Mouse (Mus musculus): Measurements from ENCODE around the gene Zc3h4.
"Not testable (repeated sequence)": the region's sequence is repeated elsewhere in the genome, so short reads cannot be mapped to it uniquely, and the experiment has no call there.

Gene Zc3h4

GRCm38 (mm10) chr7:16400689-16401611 lies at the start of gene Zc3h4:
Gene Zc3h4, plus strand, starts transcription at chr7:16400910.
- DNase-seq (ENCODE audit: extremely low read depth, low read depth): peak; percentile 62

- DNase-seq (ENCODE audit: extremely low read depth, low read depth): no peak
Observed at GRCm38 (mm10) chr7:16355854-16356594, 44.7 kb upstream of the Zc3h4 start.

DNA sequence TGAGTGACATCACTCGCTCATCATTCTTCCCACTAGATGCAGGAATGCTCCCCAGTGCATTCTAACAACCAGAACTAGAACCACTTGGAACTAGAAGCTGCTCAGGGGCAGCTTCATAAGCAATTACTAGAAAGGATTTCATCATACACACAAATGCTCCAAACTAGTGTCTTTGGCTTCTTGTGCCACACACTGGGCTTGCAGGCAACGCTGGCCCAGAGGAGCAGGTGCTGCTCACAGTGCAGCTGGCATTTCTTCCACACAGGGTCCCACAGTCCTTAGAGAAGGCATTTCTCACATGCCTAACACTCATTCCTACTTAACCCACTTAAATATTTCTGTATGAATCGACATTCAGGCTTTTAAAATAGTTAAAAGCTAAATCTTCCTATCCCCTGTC lies 43.1 kb upstream of the Zc3h4 start:
- no peak for DNase-seq (ENCODE audit: extremely low read depth, low read depth)

DNA sequence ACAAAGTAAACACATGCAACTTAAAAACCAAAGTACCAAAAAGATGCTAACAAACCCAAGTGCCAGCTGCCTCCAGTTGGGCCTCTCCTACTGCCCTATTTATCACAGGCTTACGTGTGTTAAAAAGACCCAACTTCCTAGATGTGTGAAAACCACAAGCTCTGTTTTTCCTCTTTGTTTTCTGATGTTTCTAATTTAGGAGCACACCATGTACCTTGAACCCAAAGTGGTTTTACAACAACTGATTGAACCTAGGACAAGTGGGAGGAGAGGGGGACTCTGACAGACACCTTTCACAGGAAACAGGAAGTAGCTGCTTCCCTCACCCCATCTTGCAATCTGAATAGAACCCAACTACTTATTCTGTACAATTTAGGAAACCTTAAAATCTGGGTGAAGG lies 36.4 kb upstream of the Zc3h4 start:
- DNase-seq (ENCODE audit: extremely low read depth, low read depth): no peak

DNA sequence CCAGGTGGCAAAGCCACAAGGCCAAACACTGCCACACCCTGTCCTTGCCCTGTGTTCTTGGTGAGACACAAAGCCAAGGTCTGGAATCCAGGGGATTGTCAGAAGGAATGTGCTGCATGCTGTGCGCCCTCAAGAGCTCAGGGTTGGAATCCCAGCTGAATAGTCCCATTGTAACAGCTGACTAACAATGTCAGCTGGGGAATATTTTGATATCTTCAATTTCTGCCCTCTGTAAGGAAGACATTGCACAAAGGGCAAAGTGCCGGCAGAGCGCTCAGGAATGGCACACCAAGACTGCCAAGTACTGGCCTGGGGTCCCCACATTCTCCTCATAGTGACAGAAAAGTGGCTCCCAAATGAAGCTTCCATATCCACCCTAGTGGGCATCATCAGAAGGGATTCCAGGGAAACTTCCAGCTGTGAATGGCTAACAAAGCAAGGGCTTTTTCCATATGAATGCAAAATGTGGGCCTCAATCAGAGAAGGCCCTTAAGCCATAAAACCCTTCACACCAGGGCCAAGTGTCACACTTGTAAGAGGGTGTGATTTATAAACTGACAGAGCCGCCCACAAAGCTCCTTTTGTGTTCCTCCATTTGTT lies 35.7 kb upstream of the Zc3h4 start:
- no peak for DNase-seq (ENCODE audit: extremely low read depth, low read depth)

GRCm38 (mm10) chr7:16366133-16366646 lies 34.5 kb upstream of the Zc3h4 start:
- peak; percentile 35 for DNase-seq (ENCODE audit: extremely low read depth, low read depth)

DNA sequence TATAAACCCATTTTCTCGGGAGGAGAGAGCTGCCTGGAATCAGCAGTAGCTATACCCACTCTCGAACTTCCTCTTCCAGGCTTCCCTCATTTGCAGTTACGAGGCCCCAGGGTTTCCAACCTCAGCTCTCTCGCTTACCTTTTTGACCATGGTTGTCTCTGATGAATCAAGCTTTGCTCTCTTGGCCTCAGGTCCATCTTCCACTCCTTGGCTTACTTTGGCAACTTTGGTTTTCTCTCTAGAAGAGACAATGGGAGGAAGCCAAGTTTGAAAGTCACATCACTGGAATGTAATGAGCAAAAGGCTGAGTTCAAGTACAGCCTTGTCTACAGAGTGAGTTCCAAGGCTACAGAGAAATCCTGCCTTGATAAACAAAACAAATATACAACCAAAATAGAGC lies 34.0 kb upstream of the Zc3h4 start:
- DNase-seq (ENCODE audit: extremely low read depth, low read depth): no peak

DNA sequence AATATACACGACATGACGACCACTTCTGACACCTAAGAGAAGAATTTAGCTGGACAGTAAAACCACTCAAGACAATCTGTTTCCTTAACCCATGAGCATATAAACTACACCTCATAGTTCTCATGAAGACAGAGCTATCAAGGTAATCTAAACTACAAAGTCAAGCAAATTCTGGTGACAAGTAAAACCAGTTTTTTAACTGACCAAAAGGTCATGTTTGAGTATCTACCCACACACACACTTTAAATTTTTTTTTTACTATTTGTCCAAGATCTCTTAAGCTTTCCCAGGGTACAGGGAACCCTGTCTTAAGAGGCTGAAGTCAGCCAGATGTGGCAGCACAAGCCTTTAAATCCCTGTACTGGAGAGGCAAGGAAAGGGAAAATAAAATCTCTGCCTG lies 31.9 kb upstream of the Zc3h4 start:
- DNase-seq (ENCODE audit: extremely low read depth, low read depth): no peak

DNA sequence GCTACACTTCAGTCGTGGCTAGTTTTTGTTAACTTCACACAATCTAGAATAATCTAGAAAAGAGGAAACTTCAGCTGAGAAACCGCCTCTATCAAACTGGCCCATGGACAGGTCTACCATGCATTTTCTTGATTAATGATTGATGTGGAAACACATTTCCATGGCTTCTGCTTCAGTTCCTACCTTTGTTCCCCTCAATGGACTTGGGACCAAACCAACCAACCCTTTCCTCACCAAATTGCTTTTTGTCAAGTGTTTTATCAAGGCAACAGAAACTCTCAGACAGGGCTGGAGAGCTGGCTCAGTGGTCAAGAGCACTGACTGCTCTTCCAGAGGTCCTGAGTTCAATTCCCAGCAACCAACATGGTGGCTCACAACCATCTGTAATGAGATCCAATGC lies 30.1 kb upstream of the Zc3h4 start:
- DNase-seq (ENCODE audit: extremely low read depth, low read depth): no peak

- DNase-seq (ENCODE audit: extremely low read depth, low read depth): no peak
Observed at GRCm38 (mm10) chr7:16373719-16374118, 27.0 kb upstream of the Zc3h4 start.

DNA sequence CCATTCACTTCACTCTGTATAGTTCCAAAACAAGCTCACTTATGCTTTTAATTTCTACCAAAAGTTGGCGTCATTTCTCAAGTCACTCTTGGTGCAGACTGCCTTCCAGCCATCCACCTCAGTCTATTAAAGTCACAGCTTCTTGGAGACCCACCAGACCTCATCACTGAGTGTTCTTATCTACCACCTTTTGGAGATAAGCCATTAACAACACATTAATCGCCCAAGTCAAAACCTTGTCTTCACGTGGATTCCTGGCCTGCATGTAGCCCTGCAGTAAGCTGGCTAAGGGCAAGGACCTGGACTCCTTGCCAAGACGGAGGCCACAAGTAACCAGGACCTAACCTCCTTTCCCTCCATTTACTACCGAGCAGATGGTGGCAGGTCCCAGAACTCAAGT lies 25.7 kb upstream of the Zc3h4 start:
- no peak for DNase-seq (ENCODE audit: extremely low read depth, low read depth)

GRCm38 (mm10) chr7:16376505-16376904 lies 24.2 kb upstream of the Zc3h4 start:
- DNase-seq (ENCODE audit: extremely low read depth, low read depth): peak; percentile 28

DNA sequence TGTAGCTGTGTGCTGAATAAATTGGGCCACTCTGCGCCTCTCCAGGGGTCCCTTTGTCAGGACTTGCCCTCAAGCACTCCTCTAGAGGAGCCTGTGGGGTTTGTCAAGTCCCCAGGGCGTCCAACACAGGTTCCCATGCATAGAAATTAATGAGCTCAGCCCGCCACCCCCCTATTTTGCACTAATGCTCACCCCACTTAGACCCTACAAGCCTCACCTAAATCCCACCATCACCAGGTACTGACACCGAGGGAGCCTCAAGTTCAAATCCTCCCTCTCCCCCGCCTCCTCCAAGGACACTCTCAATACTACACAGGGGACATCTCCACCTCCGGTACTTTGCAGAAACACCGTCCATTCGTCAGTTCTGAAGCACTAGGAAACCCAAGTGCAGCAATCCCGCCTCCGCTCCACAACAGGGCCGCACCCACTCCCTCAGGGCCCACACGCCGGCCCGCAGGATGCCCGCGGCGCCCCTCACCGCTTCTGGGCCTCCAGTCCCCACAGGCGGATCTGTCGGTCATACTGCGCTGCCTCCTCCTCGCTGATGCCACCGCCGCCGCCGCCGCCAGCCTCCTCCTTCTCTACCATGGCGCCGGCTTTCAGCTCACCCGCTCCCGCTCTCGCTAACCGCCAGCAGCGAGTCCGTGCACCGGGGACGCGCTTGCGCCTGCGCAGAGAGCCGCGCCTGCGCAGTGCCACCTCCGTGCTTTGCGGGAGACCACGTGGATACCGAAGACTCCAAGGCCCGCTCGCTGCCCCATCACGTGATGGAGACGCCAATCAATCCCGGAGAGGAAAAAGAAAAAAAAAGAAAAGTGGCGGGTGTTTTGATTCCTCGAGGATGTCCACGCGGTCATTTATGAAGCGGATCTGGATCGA lies 13.3 kb upstream of the Zc3h4 start, which contains the start of gene Sae1:
TSS of gene Sae1 (minus strand) at position 647 of the 882 bp plus-strand sequence.
- peak; percentile 89 for DNase-seq (ENCODE audit: extremely low read depth, low read depth)

DNA sequence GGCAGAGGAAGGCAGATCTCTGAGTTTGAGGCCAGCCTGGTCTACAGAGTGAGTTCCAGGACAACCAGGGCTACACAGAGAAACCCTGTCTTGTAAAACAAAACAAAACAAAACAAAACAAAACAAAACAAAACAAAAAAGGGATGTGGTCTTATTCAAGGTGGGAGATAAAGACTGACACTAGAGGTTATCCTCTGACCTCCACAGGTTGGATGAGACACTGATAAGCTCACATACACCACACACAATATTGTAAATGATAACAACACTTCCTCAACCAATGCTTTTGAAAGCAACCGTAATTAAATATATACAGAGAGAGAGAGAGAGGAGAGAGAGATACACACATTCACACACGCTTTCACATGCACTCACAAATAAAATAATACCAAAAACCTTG lies 10.8 kb upstream of the Zc3h4 start:
- DNase-seq (ENCODE audit: extremely low read depth, low read depth): not testable (repeated sequence)

- no peak for DNase-seq (ENCODE audit: extremely low read depth, low read depth)
Observed at GRCm38 (mm10) chr7:16392923-16393322, 7.8 kb upstream of the Zc3h4 start.

DNA sequence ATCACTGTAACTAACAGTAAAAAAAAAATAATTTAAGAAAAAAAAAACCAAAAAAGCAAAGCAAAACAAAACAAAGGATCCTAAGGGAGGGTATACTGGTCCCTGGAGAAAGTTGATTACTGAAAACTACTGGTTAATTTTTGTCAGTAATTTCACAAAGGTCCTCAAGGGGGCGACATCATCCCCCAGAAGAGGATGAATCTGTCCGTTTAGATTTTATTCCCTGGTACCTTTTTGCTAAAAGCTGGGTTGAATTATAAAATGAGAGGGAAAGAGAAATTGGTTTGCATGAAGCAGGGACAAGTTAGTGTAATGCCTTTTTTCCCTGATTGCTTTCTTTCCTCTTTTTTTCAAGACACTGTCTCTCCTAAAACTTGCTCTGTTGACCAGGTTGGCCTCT lies 4.8 kb upstream of the Zc3h4 start:
- peak; percentile 30 for DNase-seq (ENCODE audit: extremely low read depth, low read depth)

DNA sequence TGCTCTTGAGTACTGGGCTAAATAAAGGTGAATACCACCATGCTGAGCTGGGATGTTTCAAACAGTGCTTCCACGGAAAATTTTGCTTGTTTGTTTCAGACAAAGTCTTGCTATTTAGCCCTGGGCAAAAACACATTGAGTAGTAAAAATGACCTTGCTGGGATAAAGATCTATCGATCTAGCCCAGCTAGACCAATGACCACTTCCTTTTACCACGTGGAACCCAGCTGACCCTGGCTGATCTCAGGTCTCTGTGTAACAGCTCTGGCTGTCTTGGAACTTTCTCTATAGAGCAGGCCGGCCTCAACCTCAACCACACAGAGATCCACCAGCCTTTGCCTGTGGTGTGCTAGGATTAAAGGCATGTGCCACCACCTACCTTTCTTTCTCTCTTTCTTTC lies 3.2 kb upstream of the Zc3h4 start:
- DNase-seq (ENCODE audit: extremely low read depth, low read depth): no peak

GRCm38 (mm10) chr7:16398387-16399050 lies 2.2 kb upstream of the Zc3h4 start:
- no peak for DNase-seq (ENCODE audit: extremely low read depth, low read depth)

DNA sequence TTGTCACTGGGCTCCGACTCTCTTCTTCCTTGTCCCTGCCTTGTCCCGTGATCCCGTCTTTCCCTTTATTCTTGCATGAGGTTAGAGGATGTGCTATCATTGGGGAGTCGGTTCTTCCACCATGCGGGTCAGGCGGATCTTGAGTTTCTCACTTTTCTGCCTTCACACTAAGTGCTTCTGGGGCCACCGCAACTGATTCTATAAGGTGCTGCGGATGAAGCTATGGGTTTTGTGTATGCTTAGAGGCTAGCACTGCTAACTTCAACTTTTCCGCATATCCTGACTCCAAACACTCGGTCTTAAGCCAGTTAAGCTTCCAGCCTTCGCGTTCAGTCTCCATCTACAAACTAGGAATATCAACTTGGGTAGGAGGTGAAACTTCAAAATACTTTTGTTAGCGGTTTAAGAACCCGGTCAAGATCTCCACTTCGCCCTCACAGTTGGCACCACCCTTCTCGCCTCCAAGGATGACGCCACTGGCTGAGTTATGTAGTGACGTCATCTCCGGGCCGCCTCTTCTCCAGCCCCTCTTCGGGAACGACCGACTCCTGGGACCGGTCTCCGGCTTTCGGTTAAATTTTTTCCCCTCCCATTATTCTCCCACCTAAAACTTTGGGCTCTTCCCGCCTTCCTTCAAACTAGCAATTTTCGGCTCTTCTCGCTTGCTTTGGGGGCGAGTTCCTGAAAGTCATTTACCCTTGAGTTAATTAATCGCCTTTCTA lies 1.5 kb upstream of the Zc3h4 start:
- peak; percentile 77 for DNase-seq (ENCODE audit: extremely low read depth, low read depth)

All from MEL-GATA-1-ER (cell line).